Mouse (Mus musculus): Measurements from ENCODE around the gene Arpc1a.

Gene Arpc1a

DNA sequence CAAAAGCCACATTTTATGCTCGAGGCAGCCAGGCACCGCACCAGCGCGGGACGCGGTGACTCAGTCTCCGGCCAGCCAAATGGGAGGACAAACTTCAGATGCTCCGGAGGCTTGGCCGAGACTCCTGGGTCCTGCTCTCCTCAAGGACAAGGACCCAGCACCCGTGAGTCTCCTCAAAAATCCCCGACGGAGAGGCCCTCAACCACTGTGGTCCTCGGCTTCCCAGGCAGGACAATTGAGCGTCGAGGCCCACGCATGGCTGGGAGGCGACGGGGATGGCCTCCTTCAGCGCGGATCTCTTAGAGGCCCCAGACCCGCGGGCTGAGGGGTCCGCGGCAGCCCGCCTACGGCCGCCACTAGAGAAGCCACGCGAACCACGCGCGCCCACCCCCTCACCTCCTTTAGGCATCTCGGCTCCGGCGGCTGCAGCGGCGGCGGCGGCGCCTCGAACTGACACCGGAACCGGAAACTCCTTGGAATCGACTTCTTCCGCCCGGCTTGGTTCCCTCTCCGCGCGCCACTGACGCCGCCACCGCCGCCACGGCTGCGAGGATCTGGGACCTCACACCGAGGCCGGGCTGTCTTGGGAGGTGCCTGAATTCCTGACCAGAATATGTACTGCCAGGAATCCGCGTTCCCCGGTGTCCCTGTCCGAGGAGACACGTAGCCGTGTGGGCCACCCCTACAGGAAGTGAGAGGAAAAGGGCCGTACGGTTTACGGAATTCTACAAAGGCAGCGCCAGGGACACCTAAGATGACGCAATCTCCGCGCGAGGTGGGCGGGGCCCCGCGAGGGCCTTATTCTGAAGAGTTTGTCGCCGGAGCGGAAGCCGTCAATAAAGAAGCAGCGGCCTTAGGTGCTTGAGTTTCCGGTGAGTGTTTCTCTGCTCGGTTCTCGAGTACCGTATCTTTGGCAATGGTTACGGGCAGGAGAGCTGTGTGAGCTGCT lies 56.2 kb downstream of the Arpc1a start, which contains the start of the genes Pdap1 and Bud31:
TSS of gene Pdap1 (minus strand) at position 668 of the 949 bp plus-strand sequence.
TSS of gene Bud31 (plus strand) at position 792 of the 949 bp plus-strand sequence.
- peak; percentile 97 for DNase-seq (ENCODE audit: low read depth, low spot score)

- no peak for DNase-seq (ENCODE audit: low read depth, low spot score)
Observed at GRCm38 (mm10) chr5:145140611-145141010, 57.0 kb downstream of the Arpc1a start.

- no peak for DNase-seq (ENCODE audit: low read depth, low spot score)
Observed at GRCm38 (mm10) chr5:145147748-145148147, 64.1 kb downstream of the Arpc1a start.

DNA sequence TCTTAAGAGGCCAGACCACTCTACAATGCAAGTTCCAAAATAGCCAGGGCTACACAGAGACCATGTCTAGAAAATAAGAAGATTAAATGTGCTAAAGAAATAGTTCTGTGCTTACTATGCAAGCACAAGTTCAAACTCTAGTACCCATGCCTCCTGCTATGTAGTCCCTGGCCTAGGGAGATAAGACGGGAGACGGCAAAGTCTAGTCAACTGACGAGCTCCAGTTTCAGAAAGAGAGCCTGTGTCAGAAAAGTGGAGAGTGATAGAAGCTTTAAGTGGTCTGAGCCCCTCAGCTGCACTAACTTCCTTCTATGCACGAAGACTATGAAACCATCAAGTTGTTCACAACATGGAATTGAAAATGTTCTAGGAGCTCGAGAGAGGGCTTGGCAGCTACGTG lies 65.7 kb downstream of the Arpc1a start:
- DNase-seq (ENCODE audit: low read depth, low spot score) = no peak

GRCm38 (mm10) chr5:145152690-145153089 lies 69.1 kb downstream of the Arpc1a start:
- no peak for DNase-seq (ENCODE audit: low read depth, low spot score)
